Mouse (Mus musculus) C2C12 (cell line): ENCODE measurements around the gene Itga8. TPM values are rescaled to one million over a fixed set of nuclear protein-coding genes. Genes with fewer than 3 reads are reported as not detected.

Source experiments
- H3K27me3 ChIP-seq: one replicate; pipeline ENCODE4 v1.6.1; 2011; ENCODE audit not compliant: control insufficient read depth, insufficient read depth, insufficient read length
- H3K36me3 ChIP-seq: one replicate; pipeline ENCODE4 v1.6.1; 2011; ENCODE audit not compliant: control insufficient read depth, insufficient read depth
- H3K4me3 ChIP-seq: one replicate; pipeline ENCODE4 v1.5.1; 2011; ENCODE audit warnings: mild to moderate bottlenecking, control low read depth; ENCODE audit not compliant: poor library complexity, insufficient read depth, severe bottlenecking
- H3K79me2 ChIP-seq: one replicate; pipeline ENCODE4 v1.6.1; 2011; ENCODE audit not compliant: control insufficient read depth, insufficient read depth
- H3K79me3 ChIP-seq: one replicate; pipeline ENCODE4 v1.6.1; 2011; ENCODE audit warnings: low read depth, control low read depth
- H3ac ChIP-seq: one replicate; pipeline ENCODE3; 2011; ENCODE audit warnings: low read depth; ENCODE audit not compliant: control insufficient read depth, insufficient read length
- CEBPB ChIP-seq: IDR thresholded peaks from one replicate; pipeline ENCODE4 v1.6.1; 2011; ENCODE audit warnings: low read depth, mild to moderate bottlenecking, control low read depth, moderate library complexity
- CTCF ChIP-seq: IDR thresholded peaks from one replicate; pipeline ENCODE4 v1.5.1; 2011; ENCODE audit not compliant: control insufficient read depth, insufficient read depth, insufficient read length
- FOSL1 ChIP-seq: IDR thresholded peaks from one replicate; pipeline ENCODE4 v1.8.0; 2011; ENCODE audit warnings: mild to moderate bottlenecking, low read length; ENCODE audit not compliant: poor library complexity, insufficient read depth, severe bottlenecking
- MAX ChIP-seq: IDR thresholded peaks from one replicate; pipeline ENCODE4 v1.6.1; 2011; ENCODE audit warnings: mild to moderate bottlenecking, control low read depth
- MYOD1 ChIP-seq: IDR thresholded peaks from one replicate; pipeline ENCODE4 v1.6.1; 2011; ENCODE audit warnings: low read depth; ENCODE audit not compliant: control insufficient read depth, insufficient read length
- MYOG ChIP-seq: IDR thresholded peaks from one replicate; pipeline ENCODE4 v1.6.1; 2011; ENCODE audit not compliant: control insufficient read depth, insufficient read length; ENCODE audit errors: extremely low read depth
- USF1 ChIP-seq: IDR thresholded peaks from one replicate; pipeline ENCODE4 v1.6.1; 2011; ENCODE audit warnings: low read depth, mild to moderate bottlenecking, control low read depth, moderate library complexity
- polyA plus RNA-seq: library from polyadenylated mRNA; unstranded; fragments of >200 nt; fragmentation: generic; extraction: Trizol; gene quantifications from one replicate; pipeline ENCODE4 v1.2.1, GENCODE M21; 2012; ENCODE audit warnings: missing spikeins

Itga8 gene
- polyA plus RNA-seq, 1 experiment = not detected

GRCm38 (mm10) chr2:12327691-12328354, 26.1 kb upstream of the Itga8 start:
- Histone ChIP-seq H3K27me3 (no peaks in the 10 kb centered on the region), H3K4me3 (no peak overlapping the region), H3K79me3 (no peaks in the 10 kb centered on the region), H3ac (no peak overlapping the region), H3K36me3 (no peaks in the 10 kb centered on the region), H3K79me2 (no peaks in the 10 kb centered on the region)
- TF ChIP-seq FOSL1 (no peak), MYOD1 (no peak), MYOG (no peak), USF1 (no peak), MAX (no peak), CEBPB (no peak)

DNA sequence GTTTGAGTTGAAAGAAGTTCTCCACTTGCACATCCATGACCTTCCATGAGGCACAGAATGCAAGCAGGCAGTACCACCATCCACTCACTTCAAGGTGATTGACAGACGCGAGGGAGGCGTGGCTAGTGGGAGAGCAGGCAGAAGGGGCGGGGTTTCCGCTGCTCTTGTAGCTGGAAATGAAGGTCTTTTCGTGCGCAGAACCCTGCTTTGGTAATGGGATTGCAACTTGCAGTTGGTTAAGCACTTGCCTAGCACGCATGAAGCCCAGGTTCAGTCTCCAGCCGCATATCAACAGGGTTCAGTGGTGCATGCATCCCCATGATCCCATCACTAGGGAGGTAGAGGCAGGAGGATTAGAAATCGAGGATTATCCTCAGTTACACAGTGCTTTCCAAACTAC, 25.5 kb upstream of the Itga8 start:
- TF ChIP-seq FOSL1 = no peak
- no peak for TF ChIP-seq CTCF
- no peak for TF ChIP-seq MAX
- TF ChIP-seq CEBPB = no peak
- no peak for TF ChIP-seq USF1
- TF ChIP-seq MYOG = no peak
- TF ChIP-seq MYOD1 = no peak
- Histone ChIP-seq H3K27me3 (no peaks in the 10 kb centered on the region), H3K36me3 (no peaks in the 10 kb centered on the region), H3K4me3 (no peak overlapping the region), H3K79me2 (no peaks in the 10 kb centered on the region), H3K79me3 (no peaks in the 10 kb centered on the region), H3ac (no peak overlapping the region)

DNA sequence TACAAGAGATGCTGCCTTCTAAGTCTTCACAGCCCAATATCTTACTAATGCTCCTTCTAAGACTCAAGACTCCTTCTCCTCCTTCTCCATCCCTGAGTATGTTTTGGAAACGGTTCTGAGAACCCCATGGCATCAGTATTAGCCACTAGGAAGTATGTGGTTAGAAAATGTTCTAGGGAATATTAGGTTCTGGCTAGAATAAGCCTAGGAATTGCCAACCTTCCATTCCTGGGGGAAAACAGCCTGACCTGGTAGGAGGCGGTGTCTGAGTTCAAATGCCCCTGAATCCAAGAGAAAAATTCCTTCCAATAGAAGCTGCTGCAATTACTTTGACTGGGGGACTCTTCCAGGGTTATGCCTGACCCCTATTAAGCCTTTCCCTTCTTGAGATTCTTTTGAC, 24.1 kb upstream of the Itga8 start:
- H3ac ChIP-seq = no peak overlapping the region
- H3K4me3 ChIP-seq = no peak overlapping the region
- no peak for TF ChIP-seq MAX
- TF ChIP-seq USF1 = no peak
- no peak for TF ChIP-seq CEBPB
- no peak for TF ChIP-seq FOSL1
- TF ChIP-seq MYOG = no peak
- no peak for TF ChIP-seq CTCF
- TF ChIP-seq MYOD1 = no peak
- H3K27me3 ChIP-seq = no peaks in the 10 kb centered on the region
- no peaks in the 10 kb centered on the region for H3K79me3 ChIP-seq
- H3K36me3 ChIP-seq = no peaks in the 10 kb centered on the region
- H3K79me2 ChIP-seq = no peaks in the 10 kb centered on the region

DNA sequence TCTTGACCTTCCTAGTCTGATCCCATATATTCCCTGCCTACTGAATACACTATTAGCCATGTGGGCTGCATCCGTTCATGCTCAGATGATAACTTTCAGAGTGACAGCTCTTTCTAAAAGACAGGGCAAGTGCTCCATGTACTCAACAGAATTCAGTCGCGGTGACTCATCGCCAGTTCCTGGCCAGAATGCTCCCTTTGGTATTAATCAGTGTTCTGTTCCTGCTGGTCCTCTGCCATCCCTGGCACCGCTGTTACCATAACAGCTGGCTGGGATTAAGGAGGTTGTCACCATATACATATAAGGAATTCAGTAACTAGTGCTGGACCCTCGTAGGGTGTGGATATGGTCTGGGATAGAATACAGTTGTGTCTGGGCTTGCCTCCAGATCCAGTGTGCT, 23.7 kb upstream of the Itga8 start:
- no peak overlapping the region for H3ac ChIP-seq
- TF ChIP-seq MYOD1 (peak; percentile 72), CTCF (no peak), USF1 (no peak), MAX (peak; percentile 39), MYOG (no peak), CEBPB (no peak), FOSL1 (peak; percentile 47)
- no peaks in the 10 kb centered on the region for H3K79me2 ChIP-seq
- no peaks in the 10 kb centered on the region for H3K36me3 ChIP-seq
- no peaks in the 10 kb centered on the region for H3K27me3 ChIP-seq
- no peak overlapping the region for H3K4me3 ChIP-seq
- no peaks in the 10 kb centered on the region for H3K79me3 ChIP-seq

DNA sequence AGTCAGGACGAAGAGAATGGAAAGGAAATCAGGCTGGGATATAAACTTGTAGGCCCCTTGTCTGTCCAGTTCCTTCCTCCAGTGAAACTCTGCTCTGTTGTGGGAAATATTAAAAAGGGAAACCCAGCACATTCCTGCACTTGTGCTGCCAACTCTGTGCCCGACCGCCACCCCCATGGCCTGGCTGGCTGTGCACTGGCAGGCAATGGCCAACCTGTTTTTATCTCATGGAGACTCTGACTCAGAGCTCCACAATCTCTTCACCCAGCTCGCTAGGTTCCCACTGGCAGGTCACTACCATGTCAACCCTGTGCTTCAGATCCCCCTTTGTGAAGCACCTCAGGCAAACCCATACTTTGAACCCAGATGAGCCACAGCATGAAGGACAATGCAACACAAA, 19.2 kb upstream of the Itga8 start:
- H3K27me3 ChIP-seq = no peaks in the 10 kb centered on the region
- H3K36me3 ChIP-seq = no peaks in the 10 kb centered on the region
- H3ac ChIP-seq = no peak overlapping the region
- TF ChIP-seq CTCF (no peak), CEBPB (no peak), MAX (no peak), MYOG (no peak)
- H3K4me3 ChIP-seq = no peak overlapping the region
- no peaks in the 10 kb centered on the region for H3K79me3 ChIP-seq
- H3K79me2 ChIP-seq = no peaks in the 10 kb centered on the region

DNA sequence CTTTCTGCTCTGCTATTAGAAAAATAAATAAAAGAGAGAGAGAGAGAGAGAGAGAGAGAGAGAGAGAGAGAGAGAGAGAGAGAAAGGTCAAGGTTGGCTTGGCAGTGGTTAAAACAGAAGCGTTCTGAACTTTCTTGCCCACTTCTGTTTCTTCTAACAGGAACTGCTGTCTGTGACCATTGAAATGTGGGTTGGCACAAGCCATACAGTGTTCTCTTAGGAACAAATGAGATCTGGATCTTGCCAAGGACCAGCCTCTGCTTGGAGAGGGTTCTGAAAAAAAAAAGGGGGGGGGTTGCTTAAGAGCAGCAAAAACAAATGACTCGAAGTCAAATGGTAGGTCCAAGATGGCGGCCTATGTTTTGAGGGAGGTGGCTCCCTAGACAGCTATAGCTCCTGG, 17.0 kb upstream of the Itga8 start:
- Histone ChIP-seq H3K36me3 (no peaks in the 10 kb centered on the region), H3K79me2 (no peaks in the 10 kb centered on the region)

More for the DNA sequence above, 17.0 kb upstream of the Itga8 start:
- Histone ChIP-seq H3ac (no peak overlapping the region), H3K4me3 (no peak overlapping the region), H3K79me3 (no peaks in the 10 kb centered on the region), H3K27me3 (no peaks in the 10 kb centered on the region)
- TF ChIP-seq USF1 = no peak
- no peak for TF ChIP-seq MYOD1
- TF ChIP-seq CTCF = no peak
- TF ChIP-seq FOSL1 = no peak
- TF ChIP-seq MYOG = no peak
- no peak for TF ChIP-seq MAX
- TF ChIP-seq CEBPB = no peak
